Mouse (Mus musculus): ENCODE measurements at regions not wholly inside any gene's neighbourhood (a gene's known extent, or its start where the extent isn't known, plus 50 kb on each side); places are given as distances from the start of the nearest gene placed in this dataset.

DNA sequence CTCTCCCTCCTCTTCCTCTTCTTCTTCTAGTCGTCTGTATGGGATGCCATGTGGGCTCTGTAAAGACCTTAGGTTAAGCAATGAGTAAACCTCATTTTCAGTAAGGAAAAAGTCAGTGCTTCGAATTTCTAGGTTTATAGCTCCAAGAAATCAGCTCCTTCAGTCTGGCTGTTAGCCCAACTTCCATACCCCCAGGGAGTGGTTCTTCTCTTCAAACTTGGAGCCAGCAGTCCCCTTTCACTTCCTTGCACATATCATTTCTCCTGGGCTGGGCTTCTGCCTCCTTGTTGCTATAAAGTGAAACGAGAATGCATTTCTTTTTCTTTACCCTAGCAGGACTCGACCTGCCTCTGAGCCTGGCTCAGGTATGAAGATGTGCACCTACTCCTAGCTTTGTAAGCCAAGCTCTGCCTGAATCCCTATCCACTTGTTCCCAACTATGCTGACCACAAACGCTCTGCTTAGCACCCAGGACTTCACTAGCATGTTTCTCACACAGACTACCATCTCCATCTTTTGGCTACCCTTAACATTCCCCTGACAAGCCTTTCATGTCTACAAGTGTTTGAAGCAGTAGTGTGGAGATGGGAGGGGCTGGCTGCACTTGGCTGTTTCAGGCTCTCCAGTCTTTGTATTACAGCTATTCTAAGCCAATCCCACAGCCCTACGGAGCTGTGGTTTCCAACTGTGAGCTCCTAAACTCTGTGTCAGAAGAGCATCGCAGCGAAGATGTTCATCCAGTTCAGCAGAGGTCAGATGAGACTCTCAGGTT lies 243.8 kb upstream of the Tprg start:
- Histone ChIP-seq H3K36me3 (ENCODE audit: control insufficient read depth, insufficient read depth, low read length) (no peaks in the 10 kb centered on the region), H3K4me1 (ENCODE audit: control insufficient read depth, insufficient read depth, low read length) (no peaks in the 10 kb centered on the region), H3K79me2 (ENCODE audit: control insufficient read depth, insufficient read depth, low read length) (no peaks in the 10 kb centered on the region), H3K9ac (ENCODE audit: low read depth, low read length) (no peak overlapping the region), H3K27me3 (ENCODE audit: control insufficient read depth, insufficient read depth, low read length) (no peaks in the 10 kb centered on the region), H3K4me3 (ENCODE audit: insufficient read depth, low read depth, low read length) (no peak overlapping the region), H3K27ac (replicated peaks; ENCODE audit: insufficient read depth, low read depth, low read length) (no peak overlapping the region)
- 65% methylated on average over 8 of the region's 8 CpGs for WGBS
- TF ChIP-seq POLR2A (IDR thresholded peaks at IDR 0.05; ENCODE audit: extremely low read depth, insufficient read depth, low read length): no peak
- no peak for TF ChIP-seq CTCF (IDR thresholded peaks at IDR 0.05; ENCODE audit: low read depth, low read length)
- DNase-seq (ENCODE audit: extremely low read depth, low read depth, low spot score): no peak

DNA sequence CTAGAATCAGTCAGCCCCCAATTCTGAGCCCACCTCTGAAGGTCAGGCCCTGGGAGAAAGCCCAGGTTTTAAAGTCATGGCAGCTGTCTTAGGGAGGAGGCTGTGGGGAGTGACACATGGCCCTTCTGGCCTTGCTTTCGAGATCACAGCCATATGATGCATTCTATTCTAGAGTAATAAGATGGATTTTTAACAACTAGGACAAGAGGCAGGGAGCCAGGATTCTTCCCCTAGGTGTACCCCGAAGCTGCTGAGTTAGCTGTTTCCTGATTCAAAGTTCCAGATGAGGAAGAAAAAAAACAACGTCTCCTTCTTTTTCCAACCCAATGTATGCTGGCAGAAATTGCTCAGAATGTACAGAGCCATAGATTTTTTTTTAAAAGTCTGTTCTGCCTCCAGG lies 242.0 kb upstream of the Tprg start:
- no peak for DNase-seq (ENCODE audit: extremely low read depth, low read depth, low spot score)
- no peak overlapping the region for H3K27ac ChIP-seq (replicated peaks; ENCODE audit: insufficient read depth, low read depth, low read length)
- no peak overlapping the region for H3K4me3 ChIP-seq (ENCODE audit: insufficient read depth, low read depth, low read length)
- H3K4me1 ChIP-seq (ENCODE audit: control insufficient read depth, insufficient read depth, low read length): no peaks in the 10 kb centered on the region
- no peak overlapping the region for H3K9ac ChIP-seq (ENCODE audit: low read depth, low read length)
- TF ChIP-seq POLR2A (IDR thresholded peaks at IDR 0.05; ENCODE audit: extremely low read depth, insufficient read depth, low read length) (no peak), CTCF (IDR thresholded peaks at IDR 0.05; ENCODE audit: low read depth, low read length) (no peak)
- H3K79me2 ChIP-seq (ENCODE audit: control insufficient read depth, insufficient read depth, low read length): no peaks in the 10 kb centered on the region
- WGBS: 80% methylated on average over 3 of the region's 3 CpGs
- H3K36me3 ChIP-seq (ENCODE audit: control insufficient read depth, insufficient read depth, low read length): no peaks in the 10 kb centered on the region
- H3K27me3 ChIP-seq (ENCODE audit: control insufficient read depth, insufficient read depth, low read length): no peaks in the 10 kb centered on the region

DNA sequence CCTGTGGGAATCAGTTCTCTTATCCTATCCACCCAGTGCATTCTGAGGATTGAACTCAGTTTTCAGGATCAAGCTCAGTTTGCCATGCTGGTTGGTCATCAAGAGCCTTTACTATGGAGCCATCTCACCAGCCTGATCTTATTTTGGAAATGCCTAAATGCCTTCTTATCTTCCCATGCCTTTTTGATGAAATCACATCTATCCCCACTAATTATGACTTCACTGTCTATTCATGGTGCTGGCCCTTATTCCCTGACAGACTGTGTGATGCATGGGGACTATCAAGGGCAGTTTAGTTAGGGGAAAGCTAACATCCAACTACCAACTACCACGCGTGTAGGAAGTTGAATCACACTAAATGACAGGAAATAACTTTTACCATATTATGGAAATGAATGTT lies 238.9 kb upstream of the Tprg start:
- TF ChIP-seq CTCF (IDR thresholded peaks at IDR 0.05; ENCODE audit: low read depth, low read length) (no peak), POLR2A (IDR thresholded peaks at IDR 0.05; ENCODE audit: extremely low read depth, insufficient read depth, low read length) (no peak)
- no peak for DNase-seq (ENCODE audit: extremely low read depth, low read depth, low spot score)
- Histone ChIP-seq H3K4me1 (ENCODE audit: control insufficient read depth, insufficient read depth, low read length) (no peaks in the 10 kb centered on the region), H3K9ac (ENCODE audit: low read depth, low read length) (no peak overlapping the region), H3K4me3 (ENCODE audit: insufficient read depth, low read depth, low read length) (no peak overlapping the region), H3K27me3 (ENCODE audit: control insufficient read depth, insufficient read depth, low read length) (no peaks in the 10 kb centered on the region), H3K36me3 (ENCODE audit: control insufficient read depth, insufficient read depth, low read length) (no peaks in the 10 kb centered on the region), H3K79me2 (ENCODE audit: control insufficient read depth, insufficient read depth, low read length) (no peaks in the 10 kb centered on the region), H3K27ac (replicated peaks; ENCODE audit: insufficient read depth, low read depth, low read length) (no peak overlapping the region)
- WGBS: 90% methylated on average over 2 of the region's 2 CpGs

DNA sequence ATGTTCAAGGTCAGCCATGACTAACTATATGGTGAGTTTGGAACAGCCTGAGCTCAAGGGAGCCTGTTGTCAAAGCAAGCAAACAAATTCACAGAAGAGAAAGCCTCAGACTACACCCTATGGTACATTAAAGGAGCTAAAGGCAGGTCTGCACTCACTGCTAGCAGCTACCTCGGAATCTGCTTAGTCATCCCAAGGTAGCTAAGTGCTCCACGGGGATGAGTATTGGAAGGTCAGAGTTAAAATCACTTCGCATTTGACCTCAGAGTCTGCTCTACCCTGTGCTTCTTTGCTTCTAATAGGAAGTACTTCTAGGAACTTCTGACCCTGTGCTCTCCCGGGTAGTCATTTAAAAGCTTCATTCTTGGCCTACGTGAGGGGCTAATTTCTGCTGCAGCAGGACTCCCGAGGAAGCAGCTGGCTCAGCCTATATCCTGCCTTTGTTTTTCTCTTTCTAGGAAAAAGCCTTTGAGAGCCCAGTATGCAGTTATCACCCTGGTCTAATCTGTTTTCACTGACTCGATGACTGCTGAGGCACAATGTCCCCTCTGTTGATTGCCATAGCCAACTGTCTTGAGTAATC lies 236.6 kb upstream of the Tprg start:
- Histone ChIP-seq H3K4me3 (ENCODE audit: insufficient read depth, low read depth, low read length) (no peak overlapping the region), H3K9ac (ENCODE audit: low read depth, low read length) (no peak overlapping the region), H3K36me3 (ENCODE audit: control insufficient read depth, insufficient read depth, low read length) (no peaks in the 10 kb centered on the region), H3K4me1 (ENCODE audit: control insufficient read depth, insufficient read depth, low read length) (no peaks in the 10 kb centered on the region), H3K79me2 (ENCODE audit: control insufficient read depth, insufficient read depth, low read length) (no peaks in the 10 kb centered on the region), H3K27me3 (ENCODE audit: control insufficient read depth, insufficient read depth, low read length) (no peaks in the 10 kb centered on the region), H3K27ac (replicated peaks; ENCODE audit: insufficient read depth, low read depth, low read length) (no peak overlapping the region)
- TF ChIP-seq POLR2A (IDR thresholded peaks at IDR 0.05; ENCODE audit: extremely low read depth, insufficient read depth, low read length): no peak
- TF ChIP-seq CTCF (IDR thresholded peaks at IDR 0.05; ENCODE audit: low read depth, low read length): no peak
- no peak for DNase-seq (ENCODE audit: extremely low read depth, low read depth, low spot score)
- 57% methylated on average over 7 of the region's 7 CpGs for WGBS

DNA sequence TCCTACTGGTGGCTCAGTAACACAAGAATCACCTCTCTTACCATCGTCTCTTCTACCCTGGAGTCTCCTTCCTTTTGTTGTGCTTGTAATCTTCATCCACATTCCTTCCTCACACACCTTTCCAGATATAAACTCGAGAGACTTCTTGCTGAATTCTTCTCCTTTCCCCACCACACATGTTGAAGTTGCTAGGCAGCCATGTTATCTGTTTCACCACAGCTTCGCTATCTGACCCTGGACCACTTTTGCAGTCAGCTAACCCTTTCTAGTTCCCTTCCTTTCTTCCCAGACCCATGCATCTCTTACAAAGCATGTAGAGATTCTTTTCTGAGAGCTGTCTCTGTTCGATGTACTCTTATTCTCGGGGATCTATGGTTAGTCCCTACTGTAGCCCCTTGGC lies 235.6 kb upstream of the Tprg start:
- no peaks in the 10 kb centered on the region for H3K4me1 ChIP-seq (ENCODE audit: control insufficient read depth, insufficient read depth, low read length)
- no peak overlapping the region for H3K4me3 ChIP-seq (ENCODE audit: insufficient read depth, low read depth, low read length)
- WGBS: 88% methylated on average over 5 of the region's 5 CpGs
- H3K79me2 ChIP-seq (ENCODE audit: control insufficient read depth, insufficient read depth, low read length): no peaks in the 10 kb centered on the region
- no peak overlapping the region for H3K27ac ChIP-seq (replicated peaks; ENCODE audit: insufficient read depth, low read depth, low read length)
- H3K27me3 ChIP-seq (ENCODE audit: control insufficient read depth, insufficient read depth, low read length): no peaks in the 10 kb centered on the region
- H3K36me3 ChIP-seq (ENCODE audit: control insufficient read depth, insufficient read depth, low read length): no peaks in the 10 kb centered on the region
- H3K9ac ChIP-seq (ENCODE audit: low read depth, low read length): no peak overlapping the region
- no peak for DNase-seq (ENCODE audit: extremely low read depth, low read depth, low spot score)
- TF ChIP-seq POLR2A (IDR thresholded peaks at IDR 0.05; ENCODE audit: extremely low read depth, insufficient read depth, low read length): no peak
- no peak for TF ChIP-seq CTCF (IDR thresholded peaks at IDR 0.05; ENCODE audit: low read depth, low read length)

DNA sequence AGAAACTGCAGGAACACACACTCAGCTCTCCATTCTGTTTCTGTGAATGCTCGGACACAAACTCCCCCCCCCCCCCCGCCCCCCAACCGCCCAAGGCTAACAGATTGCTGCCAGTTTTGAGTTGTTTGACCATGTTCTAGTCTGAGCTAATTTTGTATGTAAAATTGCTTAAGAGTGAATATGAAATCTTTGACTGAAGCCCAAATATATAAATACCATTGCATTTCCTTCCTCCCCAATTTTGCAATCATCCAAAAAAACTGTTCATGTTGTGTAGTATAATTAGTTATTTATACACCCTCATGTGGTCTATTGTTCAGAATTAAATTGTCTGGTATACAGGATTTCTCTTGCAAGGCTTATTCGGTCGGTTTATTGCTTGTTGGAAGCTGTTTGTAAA lies 234.2 kb upstream of the Tprg start:
- Histone ChIP-seq H3K79me2 (ENCODE audit: control insufficient read depth, insufficient read depth, low read length) (no peaks in the 10 kb centered on the region), H3K27ac (replicated peaks; ENCODE audit: insufficient read depth, low read depth, low read length) (no peak overlapping the region), H3K9ac (ENCODE audit: low read depth, low read length) (no peak overlapping the region), H3K36me3 (ENCODE audit: control insufficient read depth, insufficient read depth, low read length) (no peaks in the 10 kb centered on the region), H3K4me3 (ENCODE audit: insufficient read depth, low read depth, low read length) (no peak overlapping the region), H3K4me1 (ENCODE audit: control insufficient read depth, insufficient read depth, low read length) (no peaks in the 10 kb centered on the region), H3K27me3 (ENCODE audit: control insufficient read depth, insufficient read depth, low read length) (no peaks in the 10 kb centered on the region)
- DNase-seq (ENCODE audit: extremely low read depth, low read depth, low spot score): no peak
- no peak for TF ChIP-seq POLR2A (IDR thresholded peaks at IDR 0.05; ENCODE audit: extremely low read depth, insufficient read depth, low read length)
- 83% methylated on average over 5 of the region's 5 CpGs for WGBS
